Comparison of ENCODE assay signal across 7 mouse cellular contexts in genomic region chr16:20724338-20724748, GRCm38 (mm10). TPM values are rescaled to one million over a fixed set of nuclear protein-coding genes. Genes with fewer than 3 reads are reported as not detected.
A peak's percentile ranks its signal among the peaks of the same experiment; 100 is the strongest.
DNase-seq lines count a peak whose midpoint lies in the region; ATAC-seq and TF ChIP-seq lines count a peak whose summit lies in the region.

No protein-coding gene starts in this region.

- ATAC-seq in embryonic facial prominence, embryonic 14.5 days (ENCODE audit: low read depth), result peak; percentile 86
- ATAC-seq in limb, embryonic 11.5 days (ENCODE audit: insufficient number of reproducible peaks, low FRiP score, low TSS enrichment, low read depth), result peak; percentile 68; the same call in 1 of the 2 replicates
- ATAC-seq in midbrain, embryonic 11.5 days (ENCODE audit: low FRiP score), result 0 out of 2 replicates have a peak, but pooled peaks have one; percentile 65

- peak; percentile 15 to 83; a peak in 3 of 4 replicates for TF ChIP-seq CTCF in CH12.LX (conservative IDR thresholded peaks at IDR 0.05 in 1 of 2, IDR thresholded peaks at IDR 0.05 in 1 of 2; ENCODE audit: low read depth in 2 of 2, low read length in 2 of 2)

- no peak overlapping the region for H3K4me3 ChIP-seq in CH12.LX (replicated peaks in 1 of 3; ENCODE audit: low read depth in 2 of 3, low read length in 2 of 3, poor library complexity in 1 of 3)
- no peak overlapping the region for H3K4me3 ChIP-seq in embryonic facial prominence, embryonic 14.5 days (ENCODE audit: low read depth, low read length)
- no peak overlapping the region for H3K4me3 ChIP-seq in limb, embryonic 11.5 days (ENCODE audit: low read depth, low read length)
- H3K4me3 ChIP-seq in midbrain, embryonic 11.5 days (ENCODE audit: low read depth, low read length), result no peak overlapping the region

- DNase-seq in CH12.LX (ENCODE audit: extremely low read depth), result peak; percentile 63
- DNase-seq in Muller cell, postnatal 12 days (ENCODE audit: inconsistent ontology term), result peak; percentile 51
- DNase-seq in embryonic facial prominence, embryonic 14.5 days (ENCODE audit: low spot score), result peak; percentile 78
- DNase-seq in heart, postnatal 4 days, result peak; percentile 77
- peak; percentile 77 for DNase-seq in limb, embryonic 11.5 days (ENCODE audit: low spot score)
- DNase-seq in midbrain, embryonic 11.5 days (ENCODE audit: low spot score, missing footprints), result peak; percentile 81
- peak; percentile 41 for DNase-seq in thymus, postnatal 14 days

- no peak overlapping the region for H3K4me2 ChIP-seq in CH12.LX (ENCODE audit: insufficient read depth, low read depth, poor library complexity, severe bottlenecking)
- no peak overlapping the region for H3K4me2 ChIP-seq in embryonic facial prominence, embryonic 14.5 days (ENCODE audit: low read depth, low read length)
- H3K4me2 ChIP-seq in limb, embryonic 11.5 days (ENCODE audit: low read depth, severe bottlenecking), result no peak overlapping the region
- H3K4me2 ChIP-seq in midbrain, embryonic 11.5 days, result no peak overlapping the region

- no peak overlapping the region for H3K27ac ChIP-seq in CH12.LX (ENCODE audit: insufficient read depth, low read depth)
- no peak overlapping the region for H3K27ac ChIP-seq in embryonic facial prominence, embryonic 14.5 days (replicated peaks; ENCODE audit: low read depth, low read length)
- H3K27ac ChIP-seq in limb, embryonic 11.5 days (replicated peaks; ENCODE audit: low read depth, low read length), result no peak overlapping the region
- no peak overlapping the region for H3K27ac ChIP-seq in midbrain, embryonic 11.5 days (ENCODE audit: low read depth, low read length)

- peaks cover 9% of the 10 kb centered on the region for H3K27me3 ChIP-seq in CH12.LX (replicated peaks)
- no peaks in the 10 kb centered on the region for H3K27me3 ChIP-seq in embryonic facial prominence, embryonic 14.5 days (replicated peaks; ENCODE audit: control insufficient read depth, insufficient read depth, low read length)
- H3K27me3 ChIP-seq in limb, embryonic 11.5 days (ENCODE audit: control insufficient read depth, insufficient read depth, low read length), result no peaks in the 10 kb centered on the region
- no peaks in the 10 kb centered on the region for H3K27me3 ChIP-seq in midbrain, embryonic 11.5 days (ENCODE audit: control insufficient read depth, insufficient read depth, low read length)

- H3K9me3 ChIP-seq in CH12.LX (replicated peaks; ENCODE audit: low read length), result no peaks in the 10 kb centered on the region
- H3K9me3 ChIP-seq in embryonic facial prominence, embryonic 14.5 days (ENCODE audit: control insufficient read depth, low read length), result no peaks in the 10 kb centered on the region
- H3K9me3 ChIP-seq in limb, embryonic 11.5 days (ENCODE audit: control insufficient read depth, low read length), result no peaks in the 10 kb centered on the region
- no peaks in the 10 kb centered on the region for H3K9me3 ChIP-seq in midbrain, embryonic 11.5 days (ENCODE audit: control insufficient read depth, low read length)

- TF ChIP-seq POLR2A in CH12.LX (IDR thresholded peaks at IDR 0.05; ENCODE audit: low read depth, low read length), result no peak

- TF ChIP-seq EP300 in CH12.LX (IDR thresholded peaks at IDR 0.05; ENCODE audit: low read length), result no peak

- in situ Hi-C loops in CH12.LX (cut with MboI; ENCODE audit: low pct_ligation_motif_present, low pct_unique_long_range_greater_than_20kb, low sequenced_read_pairs), result loop anchor here (10.0 kb wide), 1 partner anchor 460 kb away; no protein-coding TSS in a partner anchor

- dilution Hi-C loops in CH12.LX (cut with MboI; ENCODE audit: extremely low pct_ligation_motif_present, extremely low pct_unique_long_range_greater_than_20kb, low sequenced_read_pairs), result no loop called here

- peak; percentile 84 for TF ChIP-seq RAD21 in CH12.LX (IDR thresholded peaks at IDR 0.05; ENCODE audit: low read depth, low read length)

- peaks cover 0 to 4% of the 10 kb centered on the region in 2 experiments; a peak in 1 of 4 replicates for H3K4me1 ChIP-seq in CH12.LX (ENCODE audit: control insufficient read depth in 1 of 2, insufficient read depth in 2 of 2)
- no peaks in the 10 kb centered on the region for H3K4me1 ChIP-seq in embryonic facial prominence, embryonic 14.5 days (ENCODE audit: control insufficient read depth, insufficient read depth, low read length)
- no peaks in the 10 kb centered on the region for H3K4me1 ChIP-seq in limb, embryonic 11.5 days (ENCODE audit: control insufficient read depth, insufficient read depth, low read length)
- no peaks in the 10 kb centered on the region for H3K4me1 ChIP-seq in midbrain, embryonic 11.5 days (ENCODE audit: control insufficient read depth, insufficient read depth, low read length)

- H3K36me3 ChIP-seq in CH12.LX (replicated peaks in 1 of 2; ENCODE audit: control insufficient read depth in 1 of 2, insufficient read depth in 1 of 2, low read length in 1 of 2), result peaks cover 23 to 39% of the 10 kb centered on the region in 2 experiments
- peaks cover 23% of the 10 kb centered on the region for H3K36me3 ChIP-seq in embryonic facial prominence, embryonic 14.5 days (ENCODE audit: control insufficient read depth, insufficient read depth, low read length)
- no peaks in the 10 kb centered on the region; the same call in 1 of the 2 replicates for H3K36me3 ChIP-seq in limb, embryonic 11.5 days (ENCODE audit: control insufficient read depth, insufficient read depth, low read length)
- peaks cover 2% of the 10 kb centered on the region; the same call in 1 of the 2 replicates for H3K36me3 ChIP-seq in midbrain, embryonic 11.5 days (ENCODE audit: control insufficient read depth, insufficient read depth, low read length)

- WGBS in embryonic facial prominence, embryonic 14.5 days, result 28% methylated on average over 5 of the region's 5 CpGs
- WGBS in limb, embryonic 11.5 days, result 28% methylated on average over 5 of the region's 5 CpGs
- WGBS in midbrain, embryonic 11.5 days, result 35% methylated on average over 5 of the region's 5 CpGs

- no peak overlapping the region for H3K9ac ChIP-seq in CH12.LX (ENCODE audit: insufficient read depth, low read depth)
- H3K9ac ChIP-seq in embryonic facial prominence, embryonic 14.5 days (ENCODE audit: low read depth, low read length), result no peak overlapping the region
- H3K9ac ChIP-seq in limb, embryonic 11.5 days (ENCODE audit: low read length), result no peak overlapping the region
- H3K9ac ChIP-seq in midbrain, embryonic 11.5 days (ENCODE audit: low read length), result no peak overlapping the region

- H3K79me2 ChIP-seq in CH12.LX (replicated peaks; ENCODE audit: control insufficient read depth, extremely low read depth, insufficient read depth, poor library complexity, severe bottlenecking), result no peaks in the 10 kb centered on the region

TF ChIP-seq in CH12.LX, 34 proteins besides CTCF, POLR2A, EP300 and RAD21 (continues in another document):
- TF ChIP-seq PAX5 (IDR thresholded peaks at IDR 0.05; ENCODE audit: low read length) (no peak), MXI1 (IDR thresholded peaks at IDR 0.05; ENCODE audit: low read depth, low read length) (no peak), MAFK (IDR thresholded peaks at IDR 0.05; ENCODE audit: insufficient replicate concordance, low read length) (no peak), MAX (IDR thresholded peaks at IDR 0.05; ENCODE audit: low read length) (no peak)

RNA-seq across cellular contexts. Expression of gene Clcn2, which starts 6.8 kb away (rescaled TPM):
- total RNA-seq in CH12.LX (2012; rRNA removed) (4.2 and 4.5 TPM in 2 replicates), CH12.LX (2014; rRNA removed) (1.2 and 1.4 TPM in 2 replicates)
- 3.5 and 4.1 TPM in 2 replicates for polyA plus RNA-seq in CH12.LX (2012; ENCODE audit: insufficient read length, low read depth)
- 11.9 and 13.3 TPM in 2 replicates for polyA plus RNA-seq in embryonic facial prominence, embryonic 14.5 days (2014; fragmentation: Nextera tagmentation; extraction: Ambion mirVana)
- total RNA-seq in heart, postnatal 4 days (2021), result 1 to 10 TPM; 3.2 to 4.5 TPM
- polyA plus RNA-seq in limb, embryonic 11.5 days (2014; fragmentation: Nextera tagmentation; extraction: Ambion mirVana), result 21.0 and 23.1 TPM in 2 replicates
- polyA plus RNA-seq in midbrain, embryonic 11.5 days (2014; fragmentation: Nextera tagmentation; extraction: Ambion mirVana), result 15.1 and 16.0 TPM in 2 replicates

RNA-seq across cellular contexts. Expression of gene Polr2h, which starts 6.9 kb away (rescaled TPM):
- total RNA-seq in CH12.LX (2012; rRNA removed) (157 and 189 TPM in 2 replicates), CH12.LX (2014; rRNA removed) (183 and 189 TPM in 2 replicates)
- 117 and 146 TPM in 2 replicates for polyA plus RNA-seq in CH12.LX (2012; ENCODE audit: insufficient read length, low read depth)
- 107 and 115 TPM in 2 replicates for polyA plus RNA-seq in embryonic facial prominence, embryonic 14.5 days (2014; fragmentation: Nextera tagmentation; extraction: Ambion mirVana)
- total RNA-seq in heart, postnatal 4 days (2021), result 10 to 100 TPM; 15.6 to 16.7 TPM
- polyA plus RNA-seq in limb, embryonic 11.5 days (2014; fragmentation: Nextera tagmentation; extraction: Ambion mirVana), result 136 and 140 TPM in 2 replicates
- 104 and 119 TPM in 2 replicates for polyA plus RNA-seq in midbrain, embryonic 11.5 days (2014; fragmentation: Nextera tagmentation; extraction: Ambion mirVana)

RNA-seq across cellular contexts. Expression of gene Chrd, which starts 8.6 kb away (rescaled TPM):
- total RNA-seq in CH12.LX (2012; rRNA removed), result not detected in 2 replicates
- not detected in 2 replicates for total RNA-seq in CH12.LX (2014; rRNA removed)
- not detected in 2 replicates for polyA plus RNA-seq in CH12.LX (2012; ENCODE audit: insufficient read length, low read depth)
- polyA plus RNA-seq in embryonic facial prominence, embryonic 14.5 days (2014; fragmentation: Nextera tagmentation; extraction: Ambion mirVana), result 9.1 and 11.7 TPM in 2 replicates
- 1 to 10 TPM; 1.6 to 1.9 TPM for total RNA-seq in heart, postnatal 4 days (2021)
- polyA plus RNA-seq in limb, embryonic 11.5 days (2014; fragmentation: Nextera tagmentation; extraction: Ambion mirVana), result 2.0 and 3.4 TPM in 2 replicates
- 2.6 and 2.7 TPM in 2 replicates for polyA plus RNA-seq in midbrain, embryonic 11.5 days (2014; fragmentation: Nextera tagmentation; extraction: Ambion mirVana)

RNA-seq across cellular contexts. Expression of gene Thpo, which starts 10.0 kb away (rescaled TPM):
- total RNA-seq in CH12.LX (2012; rRNA removed) (0.08 TPM in 2 replicates), CH12.LX (2014; rRNA removed) (0.19 TPM in 2 replicates)
- 0.71 and 1.0 TPM in 2 replicates for polyA plus RNA-seq in CH12.LX (2012; ENCODE audit: insufficient read length, low read depth)
- polyA plus RNA-seq in embryonic facial prominence, embryonic 14.5 days (2014; fragmentation: Nextera tagmentation; extraction: Ambion mirVana), result 0.54 and 0.89 TPM in 2 replicates
- total RNA-seq in heart, postnatal 4 days (2021), result under 1 TPM in 1 of 2 experiments, not detected in 1; 0.27 TPM
- 0.28 and 0.71 TPM in 2 replicates for polyA plus RNA-seq in limb, embryonic 11.5 days (2014; fragmentation: Nextera tagmentation; extraction: Ambion mirVana)
- polyA plus RNA-seq in midbrain, embryonic 11.5 days (2014; fragmentation: Nextera tagmentation; extraction: Ambion mirVana), result 0.37 and 0.71 TPM in 2 replicates

RNA-seq across cellular contexts. Expression of gene Fam131a, which starts 31.3 kb away (rescaled TPM):
- total RNA-seq in CH12.LX (2012; rRNA removed) (1.0 and 1.3 TPM in 2 replicates), CH12.LX (2014; rRNA removed) (0.50 and 0.77 TPM in 2 replicates)
- polyA plus RNA-seq in CH12.LX (2012; ENCODE audit: insufficient read length, low read depth), result 0.67 and 1.4 TPM in 2 replicates
- 10.9 and 11.2 TPM in 2 replicates for polyA plus RNA-seq in embryonic facial prominence, embryonic 14.5 days (2014; fragmentation: Nextera tagmentation; extraction: Ambion mirVana)
- total RNA-seq in heart, postnatal 4 days (2021), result 10 to 100 TPM in 1 of 2 experiments, 1 to 10 TPM in 1; 10.0 to 13.8 TPM
- polyA plus RNA-seq in limb, embryonic 11.5 days (2014; fragmentation: Nextera tagmentation; extraction: Ambion mirVana), result 3.5 and 4.1 TPM in 2 replicates
- polyA plus RNA-seq in midbrain, embryonic 11.5 days (2014; fragmentation: Nextera tagmentation; extraction: Ambion mirVana), result 8.8 and 12.5 TPM in 2 replicates
